Mouse (Mus musculus): ENCODE measurements at regions not wholly inside any gene's neighbourhood (a gene's known extent, or its start where the extent isn't known, plus 50 kb on each side); places are given as distances from the start of the nearest gene placed in this dataset.

DNA sequence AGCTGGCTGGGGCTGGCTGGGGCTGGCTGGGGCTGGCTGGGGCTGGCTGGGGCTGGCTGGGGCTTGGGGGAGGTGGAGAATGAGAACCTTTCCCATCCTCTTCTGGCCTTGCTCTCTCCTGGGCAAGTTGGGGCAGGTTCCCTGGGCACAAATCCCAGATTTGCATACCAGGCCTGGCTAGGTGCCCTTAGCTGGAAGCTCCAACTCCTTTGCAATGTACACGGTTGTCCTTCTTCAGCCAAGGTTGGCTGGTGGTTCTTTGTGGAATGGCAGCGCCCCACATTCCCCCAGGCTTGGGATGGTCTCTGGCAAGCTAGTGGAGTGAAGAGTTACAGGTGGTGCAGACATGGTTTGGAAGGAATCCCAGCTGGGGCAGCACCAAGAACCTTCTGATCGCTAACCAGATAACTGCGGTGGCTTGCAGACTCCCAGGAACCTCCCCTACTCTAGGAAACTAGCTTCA, 217.5 kb downstream of the Pten start:
- WGBS: 79% methylated on average over 4 of the region's 4 CpGs

DNA sequence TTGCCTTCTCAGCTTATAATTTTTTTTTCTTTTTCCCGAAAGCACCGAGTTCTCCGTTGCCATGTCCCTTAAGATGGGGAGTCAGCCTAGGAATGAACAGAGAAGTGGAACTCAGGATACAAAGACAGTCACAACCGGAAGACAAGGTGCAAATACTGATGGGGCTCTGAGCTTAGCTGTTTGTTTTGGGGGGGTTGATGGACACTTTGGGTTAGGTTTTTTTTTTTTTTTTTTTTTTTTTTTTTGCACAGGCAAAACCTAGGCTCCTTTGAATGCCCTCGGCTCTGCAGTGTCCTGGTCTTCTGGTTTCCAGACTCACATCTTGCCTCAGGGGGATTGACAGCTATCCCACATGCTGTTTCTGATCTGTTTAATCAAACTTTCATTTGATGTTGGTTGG, 218.0 kb downstream of the Pten start:
- no peaks in the 10 kb centered on the region for H3K9me3 ChIP-seq (ENCODE audit: control insufficient read depth, low read length)
- H3K4me1 ChIP-seq (ENCODE audit: control insufficient read depth, insufficient read depth, low read length): no peaks in the 10 kb centered on the region
- H3K4me3 ChIP-seq (ENCODE audit: low read length): no peak overlapping the region
- no peak overlapping the region for H3K27ac ChIP-seq (ENCODE audit: low read depth, low read length)
- no peaks in the 10 kb centered on the region for H3K27me3 ChIP-seq (ENCODE audit: control insufficient read depth, insufficient read depth, low read length)
- no peak overlapping the region for H3K9ac ChIP-seq (ENCODE audit: low read depth, low read length)
- H3K4me2 ChIP-seq (replicated peaks; ENCODE audit: low read depth, low read length): no peak overlapping the region
- ATAC-seq (ENCODE audit: low FRiP score, low TSS enrichment): no peak
- WGBS: 90% methylated on average over 5 of the region's 5 CpGs
- H3K36me3 ChIP-seq (ENCODE audit: control insufficient read depth, insufficient read depth, low read length): no peaks in the 10 kb centered on the region

More for the DNA sequence above, 217.5 kb downstream of the Pten start:
- Histone ChIP-seq H3K9ac (ENCODE audit: low read depth, low read length) (no peak overlapping the region), H3K27ac (ENCODE audit: low read depth, low read length) (no peak overlapping the region), H3K9me3 (ENCODE audit: control insufficient read depth, low read length) (no peaks in the 10 kb centered on the region), H3K4me2 (replicated peaks; ENCODE audit: low read depth, low read length) (no peak overlapping the region), H3K27me3 (ENCODE audit: control insufficient read depth, insufficient read depth, low read length) (no peaks in the 10 kb centered on the region), H3K36me3 (ENCODE audit: control insufficient read depth, insufficient read depth, low read length) (no peaks in the 10 kb centered on the region), H3K4me3 (ENCODE audit: low read length) (no peak overlapping the region), H3K4me1 (ENCODE audit: control insufficient read depth, insufficient read depth, low read length) (no peaks in the 10 kb centered on the region)
- no peak for ATAC-seq (ENCODE audit: low FRiP score, low TSS enrichment)

DNA sequence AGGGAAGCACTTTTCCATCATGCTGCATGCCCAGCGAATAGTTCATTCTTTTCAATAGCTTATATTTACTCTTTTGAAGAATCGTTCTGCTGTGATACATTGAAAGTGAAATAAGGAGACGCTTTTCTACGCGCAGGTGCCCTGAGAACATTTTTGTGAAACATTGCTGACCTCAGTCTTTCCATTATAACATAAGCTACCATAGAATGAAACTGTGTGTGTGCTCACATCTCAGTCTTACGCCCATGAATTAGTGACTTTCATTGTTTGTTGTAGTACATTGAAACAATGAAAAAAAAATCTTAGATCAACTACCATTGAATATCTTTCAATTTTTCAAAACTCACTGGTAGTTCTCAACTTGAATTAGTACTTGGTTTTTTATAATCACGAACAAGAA, 219.2 kb downstream of the Pten start:
- Histone ChIP-seq H3K4me3 (ENCODE audit: low read length) (no peak overlapping the region), H3K9ac (ENCODE audit: low read depth, low read length) (no peak overlapping the region), H3K9me3 (ENCODE audit: control insufficient read depth, low read length) (no peaks in the 10 kb centered on the region), H3K27me3 (ENCODE audit: control insufficient read depth, insufficient read depth, low read length) (no peaks in the 10 kb centered on the region), H3K36me3 (ENCODE audit: control insufficient read depth, insufficient read depth, low read length) (no peaks in the 10 kb centered on the region), H3K4me1 (ENCODE audit: control insufficient read depth, insufficient read depth, low read length) (no peaks in the 10 kb centered on the region), H3K27ac (ENCODE audit: low read depth, low read length) (no peak overlapping the region), H3K4me2 (replicated peaks; ENCODE audit: low read depth, low read length) (no peak overlapping the region)
- WGBS: 93% methylated on average over 7 of the region's 7 CpGs
- ATAC-seq (ENCODE audit: low FRiP score, low TSS enrichment): no peak

DNA sequence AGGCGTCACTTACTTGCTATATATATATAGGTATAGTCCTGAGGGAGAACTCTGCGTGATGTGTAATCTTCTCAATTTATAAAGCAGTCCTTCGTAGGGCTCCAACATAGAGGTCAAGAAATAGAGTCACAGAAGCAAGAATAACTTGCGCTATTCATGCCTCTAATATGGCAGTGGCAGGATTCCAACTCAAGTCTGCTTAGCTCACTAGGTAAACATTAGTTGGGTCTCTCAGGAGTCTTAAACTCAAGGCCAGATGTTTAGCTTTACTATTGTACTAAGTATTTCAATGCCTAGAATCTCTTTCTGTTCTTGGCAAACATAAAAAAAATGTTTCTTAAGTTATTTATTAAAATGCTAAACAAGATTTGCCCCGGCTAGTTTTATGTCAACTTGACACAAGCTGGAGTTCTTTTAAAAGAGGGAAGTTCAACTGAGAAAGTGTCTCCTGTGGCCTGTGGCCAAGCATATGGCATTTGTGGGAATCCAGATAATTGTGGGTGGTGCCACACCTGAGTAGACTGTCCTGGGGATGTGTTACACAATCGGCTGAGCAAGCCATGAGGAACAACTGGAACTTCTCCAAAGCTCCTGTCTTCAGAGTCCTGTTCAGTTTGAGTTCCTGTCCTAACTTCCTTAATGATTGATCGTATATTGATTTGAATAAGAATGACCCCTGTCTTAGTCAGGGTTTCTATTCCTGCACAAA, 220.9 kb downstream of the Pten start:
- H3K4me2 ChIP-seq (replicated peaks; ENCODE audit: low read depth, low read length): no peak overlapping the region
- ATAC-seq (ENCODE audit: low FRiP score, low TSS enrichment): no peak
- H3K27ac ChIP-seq (ENCODE audit: low read depth, low read length): no peak overlapping the region
- H3K4me3 ChIP-seq (ENCODE audit: low read length): no peak overlapping the region
- H3K36me3 ChIP-seq (ENCODE audit: control insufficient read depth, insufficient read depth, low read length): no peaks in the 10 kb centered on the region
- no peak overlapping the region for H3K9ac ChIP-seq (ENCODE audit: low read depth, low read length)
- 78% methylated on average over 7 of the region's 7 CpGs for WGBS
- no peaks in the 10 kb centered on the region for H3K4me1 ChIP-seq (ENCODE audit: control insufficient read depth, insufficient read depth, low read length)
- no peaks in the 10 kb centered on the region for H3K9me3 ChIP-seq (ENCODE audit: control insufficient read depth, low read length)
- no peaks in the 10 kb centered on the region for H3K27me3 ChIP-seq (ENCODE audit: control insufficient read depth, insufficient read depth, low read length)

DNA sequence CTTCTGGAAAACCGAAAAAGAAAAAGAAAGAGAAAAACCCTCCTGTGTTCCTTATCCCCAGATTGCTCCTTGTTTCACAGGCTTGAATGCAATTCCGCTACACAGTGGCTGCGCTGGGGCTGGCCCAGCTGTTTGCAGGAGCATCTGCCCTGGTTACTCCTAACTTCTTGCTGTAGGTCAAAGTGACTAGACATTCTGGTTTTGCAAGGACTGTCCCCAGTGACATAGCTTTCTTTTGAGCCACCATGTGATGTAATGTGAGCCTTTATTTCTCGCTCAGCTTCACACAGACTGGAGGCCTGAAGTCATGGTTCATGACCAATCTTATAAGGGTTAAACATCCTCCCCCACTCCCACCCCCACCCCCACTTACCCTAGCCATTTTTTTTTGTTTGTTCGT, 222.8 kb downstream of the Pten start:
- WGBS: 56% methylated on average over 5 of the region's 5 CpGs
- no peak overlapping the region for H3K27ac ChIP-seq (ENCODE audit: low read depth, low read length)
- H3K9me3 ChIP-seq (ENCODE audit: control insufficient read depth, low read length): no peaks in the 10 kb centered on the region
- H3K36me3 ChIP-seq (ENCODE audit: control insufficient read depth, insufficient read depth, low read length): no peaks in the 10 kb centered on the region
- no peak overlapping the region for H3K4me3 ChIP-seq (ENCODE audit: low read length)
- no peaks in the 10 kb centered on the region for H3K27me3 ChIP-seq (ENCODE audit: control insufficient read depth, insufficient read depth, low read length)
- H3K4me2 ChIP-seq (replicated peaks; ENCODE audit: low read depth, low read length): no peak overlapping the region
- no peak overlapping the region for H3K9ac ChIP-seq (ENCODE audit: low read depth, low read length)
- peak; percentile 79 for ATAC-seq (ENCODE audit: low FRiP score, low TSS enrichment)
- no peaks in the 10 kb centered on the region for H3K4me1 ChIP-seq (ENCODE audit: control insufficient read depth, insufficient read depth, low read length)

DNA sequence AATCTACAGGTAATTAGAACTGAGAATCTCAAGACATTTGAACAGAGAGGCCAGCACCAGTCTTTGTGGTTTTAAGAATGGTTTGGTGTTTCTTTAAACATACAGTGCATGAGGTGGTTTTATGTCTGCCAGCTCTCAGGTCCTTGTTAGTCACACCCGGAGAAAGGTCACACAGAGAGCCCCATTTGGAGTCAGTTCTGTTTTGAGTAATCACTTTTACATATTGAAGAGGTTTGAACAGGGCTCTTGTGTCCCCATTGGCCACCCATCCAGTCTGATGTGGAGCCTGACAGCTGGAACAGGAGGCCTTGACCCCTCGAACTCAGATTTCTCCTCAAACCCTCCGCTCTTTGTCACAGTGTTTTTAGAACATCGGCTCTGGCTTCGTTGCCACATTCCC, 231.4 kb downstream of the Pten start:
- no peak overlapping the region for H3K27ac ChIP-seq (ENCODE audit: low read depth, low read length)
- H3K27me3 ChIP-seq (ENCODE audit: control insufficient read depth, insufficient read depth, low read length): no peaks in the 10 kb centered on the region
- no peak overlapping the region for H3K4me2 ChIP-seq (replicated peaks; ENCODE audit: low read depth, low read length)
- no peak overlapping the region for H3K4me3 ChIP-seq (ENCODE audit: low read length)
- no peaks in the 10 kb centered on the region for H3K4me1 ChIP-seq (ENCODE audit: control insufficient read depth, insufficient read depth, low read length)
- H3K9me3 ChIP-seq (ENCODE audit: control insufficient read depth, low read length): no peaks in the 10 kb centered on the region
- no peak for ATAC-seq (ENCODE audit: low FRiP score, low TSS enrichment)
- 63% methylated on average over 5 of the region's 5 CpGs for WGBS
- H3K9ac ChIP-seq (ENCODE audit: low read depth, low read length): no peak overlapping the region
- H3K36me3 ChIP-seq (ENCODE audit: control insufficient read depth, insufficient read depth, low read length): no peaks in the 10 kb centered on the region

DNA sequence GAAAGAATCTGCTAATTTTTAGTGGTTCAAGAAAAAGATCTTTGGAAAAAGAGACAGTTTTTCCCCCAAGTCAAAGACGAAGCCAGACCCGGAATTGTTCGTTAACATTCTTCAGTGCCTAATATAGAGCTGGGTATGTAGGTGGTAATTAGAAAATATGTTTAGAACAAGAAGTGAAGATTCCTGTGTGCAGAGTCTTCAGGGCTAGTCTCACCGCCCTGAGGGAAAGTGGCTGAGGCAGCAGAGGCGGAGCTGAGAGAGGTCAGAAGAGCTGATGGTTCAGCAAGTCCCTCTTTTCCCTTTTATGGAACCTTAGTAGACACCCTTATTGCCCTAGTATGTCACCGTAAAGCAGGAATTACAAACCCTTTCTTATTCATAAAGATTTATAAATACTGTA, 232.0 kb downstream of the Pten start:
- no peak for ATAC-seq (ENCODE audit: low FRiP score, low TSS enrichment)
- Histone ChIP-seq H3K9me3 (ENCODE audit: control insufficient read depth, low read length) (no peaks in the 10 kb centered on the region), H3K27ac (ENCODE audit: low read depth, low read length) (no peak overlapping the region), H3K9ac (ENCODE audit: low read depth, low read length) (no peak overlapping the region), H3K4me2 (replicated peaks; ENCODE audit: low read depth, low read length) (no peak overlapping the region), H3K4me3 (ENCODE audit: low read length) (no peak overlapping the region), H3K36me3 (ENCODE audit: control insufficient read depth, insufficient read depth, low read length) (no peaks in the 10 kb centered on the region), H3K27me3 (ENCODE audit: control insufficient read depth, insufficient read depth, low read length) (no peaks in the 10 kb centered on the region), H3K4me1 (ENCODE audit: control insufficient read depth, insufficient read depth, low read length) (no peaks in the 10 kb centered on the region)
- 75% methylated on average over 6 of the region's 6 CpGs for WGBS

DNA sequence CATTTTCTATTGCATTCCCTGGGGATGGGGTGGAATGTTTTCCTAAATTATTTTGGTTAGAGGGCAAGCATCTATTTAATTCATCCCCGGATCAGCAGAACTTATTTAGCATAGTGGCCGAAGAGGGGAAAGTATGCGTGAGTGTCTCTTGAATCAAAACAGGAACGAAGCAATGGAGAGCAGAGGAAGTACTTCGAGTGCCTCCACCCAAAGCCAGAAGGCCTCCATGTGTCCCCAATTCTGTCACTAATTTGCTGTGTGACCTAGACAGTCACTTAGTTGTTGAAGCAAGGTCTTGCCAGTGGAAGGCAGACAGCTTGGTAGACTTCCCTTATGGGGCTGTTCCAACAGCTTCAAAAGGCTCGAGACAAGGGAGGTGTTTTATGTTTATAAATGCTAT, 233.3 kb downstream of the Pten start:
- Histone ChIP-seq H3K4me1 (ENCODE audit: control insufficient read depth, insufficient read depth, low read length) (no peaks in the 10 kb centered on the region), H3K27ac (ENCODE audit: low read depth, low read length) (no peak overlapping the region), H3K27me3 (ENCODE audit: control insufficient read depth, insufficient read depth, low read length) (no peaks in the 10 kb centered on the region), H3K4me2 (replicated peaks; ENCODE audit: low read depth, low read length) (no peak overlapping the region), H3K36me3 (ENCODE audit: control insufficient read depth, insufficient read depth, low read length) (no peaks in the 10 kb centered on the region), H3K9me3 (ENCODE audit: control insufficient read depth, low read length) (no peaks in the 10 kb centered on the region), H3K9ac (ENCODE audit: low read depth, low read length) (no peak overlapping the region), H3K4me3 (ENCODE audit: low read length) (no peak overlapping the region)
- no peak for ATAC-seq (ENCODE audit: low FRiP score, low TSS enrichment)
- WGBS: 82% methylated on average over 6 of the region's 6 CpGs

DNA sequence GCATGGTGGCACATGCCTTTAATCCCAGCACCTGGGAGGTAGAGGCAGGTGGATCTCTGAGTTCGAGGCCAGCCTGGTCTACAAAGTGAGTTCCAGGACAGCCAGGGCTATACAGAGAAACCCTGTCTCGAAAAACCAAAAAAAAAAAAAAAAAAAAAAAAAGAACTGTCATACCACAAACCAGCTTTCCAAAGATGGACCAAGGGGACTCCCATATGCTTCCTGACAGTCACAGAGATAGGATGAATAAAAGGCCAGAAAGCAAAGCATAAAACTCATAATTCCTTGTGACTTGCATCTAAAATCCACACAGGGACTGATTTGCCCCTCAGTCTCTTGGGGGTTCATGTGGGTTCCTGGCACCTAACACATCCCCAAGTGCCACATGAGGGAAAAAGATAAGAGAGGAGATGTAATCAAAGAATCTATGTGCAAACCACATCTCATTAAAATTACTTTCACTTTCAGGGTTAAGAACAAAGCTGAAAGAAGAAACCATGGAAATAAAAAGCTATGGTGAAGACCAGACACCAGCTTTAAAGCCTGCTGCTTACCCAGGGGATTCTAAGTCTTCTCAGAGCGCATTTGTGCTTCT, 241.4 kb downstream of the Pten start:
- WGBS: 59% methylated on average over 2 of the region's 3 CpGs
- H3K4me3 ChIP-seq (ENCODE audit: low read length): no peak overlapping the region
- no peaks in the 10 kb centered on the region for H3K27me3 ChIP-seq (ENCODE audit: control insufficient read depth, insufficient read depth, low read length)
- no peaks in the 10 kb centered on the region for H3K9me3 ChIP-seq (ENCODE audit: control insufficient read depth, low read length)
- no peak overlapping the region for H3K9ac ChIP-seq (ENCODE audit: low read depth, low read length)
- no peaks in the 10 kb centered on the region for H3K36me3 ChIP-seq (ENCODE audit: control insufficient read depth, insufficient read depth, low read length)
- H3K27ac ChIP-seq (ENCODE audit: low read depth, low read length): no peak overlapping the region
- no peaks in the 10 kb centered on the region for H3K4me1 ChIP-seq (ENCODE audit: control insufficient read depth, insufficient read depth, low read length)
- H3K4me2 ChIP-seq (replicated peaks; ENCODE audit: low read depth, low read length): no peak overlapping the region
- no peak for ATAC-seq (ENCODE audit: low FRiP score, low TSS enrichment)
